Mouse (Mus musculus) heart, adult 2 months (tissue): ENCODE data around the gene Ptprh.
"Not testable (repeated sequence)": the region's sequence is repeated elsewhere in the genome, so short reads cannot be mapped to it uniquely, and the experiment has no call there.

ENCODE experiments used
- CTCF ChIP-seq: fragments of 200-600 bp; IDR thresholded peaks from 2 replicates; pipeline ENCODE4 v1.8.1; 2022; ENCODE audit warnings: antibody characterized with exemption, mild to moderate bottlenecking, moderate library complexity
- POLR2A ChIP-seq: fragments of 200-500 bp; IDR thresholded peaks from 2 replicates; pipeline ENCODE4 v1.6.1; 2011; ENCODE audit warnings: mild to moderate bottlenecking, low read depth, low read length, control low read depth; ENCODE audit not compliant: insufficient read depth

- not testable (repeated sequence) for TF ChIP-seq CTCF, POLR2A
Observed at GRCm38 (mm10) chr7:4572361-4572760, 31.5 kb downstream of the Ptprh start.
